Comparison of ENCODE assay signal across 8 mouse cellular contexts in genomic region chr8:60466686-60467335, GRCm38 (mm10). TPM values are rescaled to one million over a fixed set of nuclear protein-coding genes. Genes with fewer than 3 reads are reported as not detected.
A peak's percentile ranks its signal among the peaks of the same experiment; 100 is the strongest.
DNase-seq lines count a peak whose midpoint lies in the region; ATAC-seq lines count a peak whose summit lies in the region.

No protein-coding gene starts in this region.

- ATAC-seq in limb, embryonic 11.5 days (ENCODE audit: insufficient number of reproducible peaks, low FRiP score, low TSS enrichment, low read depth) = no peak
- ATAC-seq in neural tube, embryonic 11.5 days (ENCODE audit: insufficient read depth, low FRiP score, low TSS enrichment) = peak; percentile 67; the same call in 1 of the 2 replicates

- H3K4me1 ChIP-seq in limb, embryonic 11.5 days (ENCODE audit: control insufficient read depth, insufficient read depth, low read length) = no peaks in the 10 kb centered on the region
- no peaks in the 10 kb centered on the region for H3K4me1 ChIP-seq in neural tube, embryonic 11.5 days (ENCODE audit: control insufficient read depth, insufficient read depth, low read length)

- WGBS in limb, embryonic 11.5 days = 39% methylated on average over 15 of the region's 15 CpGs
- WGBS in neural tube, embryonic 11.5 days = 41% methylated on average over 15 of the region's 15 CpGs

- H3K9me3 ChIP-seq in limb, embryonic 11.5 days (ENCODE audit: control insufficient read depth, low read length) = no peaks in the 10 kb centered on the region
- H3K9me3 ChIP-seq in neural tube, embryonic 11.5 days (ENCODE audit: control insufficient read depth, low read length) = no peaks in the 10 kb centered on the region

- DNase-seq in ovary, postnatal 10 days (ENCODE audit: low spot score) = peak; percentile 5
- no peak for DNase-seq in ovary, adult 18-20 months (ENCODE audit: low spot score)
- DNase-seq in cerebellum, adult 9-10 months = peak; percentile 55
- DNase-seq in frontal cortex, postnatal 10 days (ENCODE audit: low spot score in 2 of 2) = peak; percentile 30 to 67
- peak; percentile 80 for DNase-seq in kidney, adult 9 months
- DNase-seq in limb, embryonic 11.5 days (ENCODE audit: low spot score) = peak; percentile 79
- DNase-seq in neural tube, embryonic 11.5 days (ENCODE audit: low spot score) = peak; percentile 69
- peak; percentile 50 for DNase-seq in thymus, postnatal 4 days

- H3K27me3 ChIP-seq in limb, embryonic 11.5 days (ENCODE audit: control insufficient read depth, insufficient read depth, low read length) = no peaks in the 10 kb centered on the region
- no peaks in the 10 kb centered on the region for H3K27me3 ChIP-seq in neural tube, embryonic 11.5 days (ENCODE audit: control insufficient read depth, insufficient read depth, low read length)

- H3K27ac ChIP-seq in limb, embryonic 11.5 days (replicated peaks; ENCODE audit: low read depth, low read length) = no peak overlapping the region
- no peak overlapping the region for H3K27ac ChIP-seq in neural tube, embryonic 11.5 days (ENCODE audit: low read depth, low read length)

- H3K4me3 ChIP-seq in limb, embryonic 11.5 days (ENCODE audit: low read depth, low read length) = no peak overlapping the region
- no peak overlapping the region for H3K4me3 ChIP-seq in neural tube, embryonic 11.5 days (ENCODE audit: low read depth, low read length)

- no peaks in the 10 kb centered on the region for H3K36me3 ChIP-seq in limb, embryonic 11.5 days (ENCODE audit: control insufficient read depth, insufficient read depth, low read length)
- H3K36me3 ChIP-seq in neural tube, embryonic 11.5 days (ENCODE audit: control insufficient read depth, insufficient read depth, low read length) = no peaks in the 10 kb centered on the region

- no peak overlapping the region for H3K9ac ChIP-seq in limb, embryonic 11.5 days (ENCODE audit: low read length)
- no peak overlapping the region for H3K9ac ChIP-seq in neural tube, embryonic 11.5 days (ENCODE audit: low read length)

- no peak overlapping the region for H3K4me2 ChIP-seq in limb, embryonic 11.5 days (ENCODE audit: low read depth, severe bottlenecking)
- no peak overlapping the region for H3K4me2 ChIP-seq in neural tube, embryonic 11.5 days (ENCODE audit: low read depth)

RNA-seq across cellular contexts. Expression of gene Gm10283, which starts 36.2 kb away (rescaled TPM):
- not detected in 2 replicates for polyA plus RNA-seq in limb, embryonic 11.5 days (2014; fragmentation: Nextera tagmentation; extraction: Ambion mirVana)
- polyA plus RNA-seq in neural tube, embryonic 11.5 days (2014; fragmentation: Nextera tagmentation; extraction: Ambion mirVana) = not detected in 2 replicates

RNA-seq across cellular contexts. Expression of gene Aadat, which starts 38.9 kb away (rescaled TPM):
- polyA plus RNA-seq in limb, embryonic 11.5 days (2014; fragmentation: Nextera tagmentation; extraction: Ambion mirVana) = 2.3 and 2.7 TPM in 2 replicates
- 1.1 and 2.3 TPM in 2 replicates for polyA plus RNA-seq in neural tube, embryonic 11.5 days (2014; fragmentation: Nextera tagmentation; extraction: Ambion mirVana)
